Mouse (Mus musculus): ENCODE measurements around the gene P2rx3. TPM values are rescaled to one million over a fixed set of nuclear protein-coding genes. Genes with fewer than 3 reads are reported as not detected.

Gene P2rx3
- total RNA-seq, 1 experiment from 2014 or later = 0.59 TPM

GRCm38 (mm10) chr2:84980188-84980587, 57.1 kb downstream of the P2rx3 start, which contains the start of gene Prg2:
Gene Prg2, plus strand, starts transcription at chr2:84980461.
- DNase-seq = no peak

DNA sequence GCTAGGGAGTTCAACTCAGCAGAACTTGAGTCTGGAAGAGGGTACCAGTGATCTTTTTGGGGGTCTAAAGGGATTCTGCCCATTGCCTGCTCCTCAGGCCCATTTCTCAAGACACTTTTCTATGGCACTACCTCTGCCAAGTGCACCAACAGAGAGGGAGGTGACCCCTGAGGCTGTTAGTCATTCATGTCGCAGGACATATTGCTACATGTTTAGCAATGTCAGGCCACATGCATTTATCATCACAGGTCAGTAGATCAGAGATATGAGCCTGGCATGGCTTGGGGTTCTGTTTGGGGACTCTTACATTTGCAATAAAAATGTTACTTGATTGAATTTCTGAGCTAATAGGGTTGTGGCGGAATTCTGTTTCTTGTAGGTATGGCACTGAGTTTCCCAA, 61.7 kb downstream of the P2rx3 start:
- no peak for DNase-seq

- no peak for DNase-seq
Observed at GRCm38 (mm10) chr2:84967318-84967991, 69.8 kb downstream of the P2rx3 start.

DNA sequence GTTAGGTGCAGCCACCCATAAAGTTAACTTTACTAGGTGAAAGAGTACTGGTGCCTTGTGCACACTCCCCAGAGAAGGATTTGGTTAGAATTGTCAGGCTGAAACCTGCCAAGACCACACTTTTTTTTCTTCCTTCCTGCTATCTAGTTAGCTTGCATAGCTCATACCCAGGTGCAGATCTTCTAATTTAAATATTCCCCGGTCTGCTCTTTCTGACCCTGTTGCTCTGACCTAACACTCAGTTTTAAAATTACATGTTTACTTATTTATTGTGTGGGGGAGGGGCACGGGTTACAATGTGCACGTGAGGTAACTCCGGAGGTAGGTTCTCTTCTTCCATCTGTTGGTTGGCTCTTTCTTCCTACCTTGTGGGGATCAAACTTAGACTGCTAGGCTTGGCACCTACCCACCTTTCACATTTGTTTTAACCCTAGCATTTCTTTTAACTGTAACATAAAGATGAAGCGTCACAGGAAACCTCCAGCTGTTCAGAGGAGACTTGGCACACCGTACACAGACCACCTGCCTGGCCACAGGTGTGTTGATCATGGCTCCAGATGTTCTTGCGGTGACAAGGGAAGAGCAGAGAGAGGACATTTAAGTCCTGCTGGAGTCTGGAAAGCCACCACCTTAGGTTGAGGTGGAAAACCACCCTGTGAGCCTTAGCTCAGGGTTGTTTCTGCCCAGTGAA, 73.0 kb downstream of the P2rx3 start:
- no peak for DNase-seq

DNA sequence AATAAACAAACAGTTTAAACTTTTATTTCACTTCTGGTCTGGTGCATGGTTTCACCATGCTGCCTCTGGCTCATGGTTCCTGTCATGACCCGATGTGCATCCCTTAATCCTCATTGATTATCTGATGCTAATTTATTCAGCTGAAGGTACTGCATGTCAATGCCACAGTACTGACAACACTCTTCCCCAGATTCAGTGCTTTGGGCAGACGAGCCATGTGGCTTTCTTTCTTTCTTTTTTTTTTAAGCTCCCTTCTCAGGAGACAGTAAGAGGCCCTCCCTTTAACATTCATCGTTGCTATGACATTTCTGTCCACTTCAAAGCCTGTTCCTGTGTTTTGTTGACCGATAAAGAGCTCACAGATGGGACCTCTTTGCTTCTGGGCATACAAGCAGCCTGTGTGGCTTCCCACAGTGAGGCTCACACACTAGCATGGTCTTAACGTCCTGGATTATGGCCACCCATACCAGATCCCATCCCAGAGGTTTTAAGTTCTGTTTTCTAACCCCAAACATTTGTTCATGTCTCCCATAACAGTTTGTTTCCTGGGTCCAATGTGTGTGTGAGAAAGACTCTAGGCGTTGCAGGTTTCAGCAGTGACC, 74.3 kb downstream of the P2rx3 start:
- no peak for DNase-seq

DNA sequence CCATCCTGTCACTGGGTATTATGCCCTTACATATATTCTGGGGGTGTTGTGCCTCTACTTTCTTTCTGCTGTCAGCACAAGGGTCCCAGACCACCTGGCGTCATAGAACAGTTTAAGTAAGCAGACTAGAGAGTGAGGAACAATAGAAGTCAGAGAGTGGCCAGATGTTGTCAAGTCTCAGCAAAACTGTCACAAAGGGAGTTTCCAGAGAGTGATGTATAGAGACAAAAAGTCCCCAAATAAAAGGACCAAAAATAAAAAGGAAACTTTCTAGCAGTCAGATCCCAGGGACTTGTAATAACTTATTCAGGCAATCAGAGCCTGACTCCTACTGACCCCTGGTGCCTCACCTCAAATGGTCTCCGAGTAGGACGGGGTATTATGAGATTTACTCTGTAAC, 75.4 kb downstream of the P2rx3 start:
- DNase-seq = no peak

DNA sequence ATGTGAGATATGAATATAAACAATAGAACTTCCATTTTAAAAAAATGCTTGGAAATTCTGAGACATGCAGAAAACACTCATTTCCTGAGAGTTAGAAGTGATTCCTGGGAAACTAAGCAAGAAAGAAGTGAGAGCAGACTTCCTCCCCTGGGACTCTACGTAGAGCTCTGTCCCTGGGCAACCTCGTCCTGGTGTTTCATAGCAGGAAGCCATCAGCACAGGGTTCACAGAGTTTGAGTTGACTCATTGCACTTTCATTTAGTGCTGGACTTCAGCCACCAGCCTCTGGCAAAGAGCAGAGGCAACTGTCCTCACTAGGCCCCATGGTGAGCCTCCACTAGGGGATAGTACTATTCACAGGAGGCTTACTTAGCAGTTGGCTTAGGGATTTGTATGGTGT, 76.0 kb downstream of the P2rx3 start:
- DNase-seq = peak; percentile 86

- no peak for DNase-seq
Observed at GRCm38 (mm10) chr2:84958588-84959264, 78.5 kb downstream of the P2rx3 start.

GRCm38 (mm10) chr2:84956274-84956673, 81.0 kb downstream of the P2rx3 start:
- DNase-seq = peak; percentile 87

GRCm38 (mm10) chr2:84955435-84955834, 81.8 kb downstream of the P2rx3 start:
- no peak for DNase-seq

DNA sequence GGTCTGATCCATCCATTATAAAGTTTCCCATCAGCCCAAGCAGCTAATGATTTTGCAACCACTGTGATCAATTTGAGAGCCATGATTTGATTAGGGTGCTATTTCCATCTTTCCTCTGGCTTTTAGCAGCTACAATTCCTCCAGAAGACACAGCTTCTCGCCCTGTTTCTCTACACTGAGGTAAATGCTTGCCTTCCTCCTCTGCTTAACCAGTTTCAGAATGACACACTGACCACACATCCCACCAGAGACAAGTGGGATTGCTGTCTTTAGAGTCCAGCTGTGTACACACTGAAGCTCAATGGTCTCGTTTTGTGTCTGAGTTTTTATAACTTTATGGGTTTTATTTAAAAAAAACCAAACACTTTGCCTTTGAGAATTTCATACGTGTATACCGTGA, 84.6 kb downstream of the P2rx3 start:
- DNase-seq = no peak

GRCm38 (mm10) chr2:84952251-84952650, 85.0 kb downstream of the P2rx3 start:
- DNase-seq = no peak

DNA sequence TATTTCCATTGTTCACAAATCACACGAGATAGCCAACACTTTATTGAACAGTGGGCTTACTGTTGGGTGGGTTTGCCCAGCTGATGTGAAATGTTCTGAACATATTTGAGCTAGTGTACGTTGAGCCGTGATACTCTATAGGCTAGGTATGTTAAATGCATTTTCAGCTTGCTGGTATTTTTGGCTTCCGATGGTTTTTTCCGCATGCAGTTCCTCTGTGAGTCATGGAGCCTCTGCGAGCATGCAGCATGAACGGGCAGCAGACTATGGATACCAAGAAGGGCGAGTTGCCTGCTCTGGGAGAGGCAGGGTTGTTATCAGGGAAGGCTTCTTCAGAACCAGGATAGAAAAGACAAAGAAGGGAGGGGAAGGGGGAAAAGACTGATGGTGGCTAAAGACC, 86.2 kb downstream of the P2rx3 start:
- no peak for DNase-seq

- DNase-seq = no peak
Observed at GRCm38 (mm10) chr2:84948721-84949120, 88.5 kb downstream of the P2rx3 start.

Other genes with a start within 250 kb of the P2rx3 start
- gene Ube2l6, start 238.6 kb downstream of the P2rx3 start, total RNA-seq (2021) = 45.6 and 48.7 TPM in 2 replicates
- not detected in 2 replicates for gene Smtnl1, start 214.8 kb downstream of the P2rx3 start, total RNA-seq (2021)
- gene Timm10, start 210.5 kb downstream of the P2rx3 start, total RNA-seq (2021) = 54.2 and 73.7 TPM in 2 replicates
- gene Slc43a1, start 198.6 kb downstream of the P2rx3 start, total RNA-seq (2021) = 5.2 and 9.3 TPM in 2 replicates
- 1.6 and 2.6 TPM in 2 replicates for gene Rtn4rl2, start 150.8 kb downstream of the P2rx3 start, total RNA-seq (2021)
- gene Slc43a3, start 100.9 kb downstream of the P2rx3 start, total RNA-seq (2021) = 62.5 and 91.7 TPM in 2 replicates
- gene Prg2, start 57.0 kb downstream of the P2rx3 start, total RNA-seq (2021) = 6.3 TPM in 1 of 2 replicates, not detected in the other
- not detected in 2 replicates for gene Prg3, start 49.2 kb downstream of the P2rx3 start, total RNA-seq (2021)
- 115 and 123 TPM in 2 replicates for gene Ssrp1, start 228 bp downstream of the P2rx3 start, total RNA-seq (2021)
- gene Tnks1bp1, start 10.6 kb upstream of the P2rx3 start, total RNA-seq (2021) = 111 and 120 TPM in 2 replicates
- gene Aplnr, start 98.8 kb upstream of the P2rx3 start, total RNA-seq (2021) = 96.2 and 97.3 TPM in 2 replicates
- gene Lrrc55, start 159.7 kb upstream of the P2rx3 start, total RNA-seq (2021) = 17.5 and 21.2 TPM in 2 replicates